In the genomic region with DNA sequence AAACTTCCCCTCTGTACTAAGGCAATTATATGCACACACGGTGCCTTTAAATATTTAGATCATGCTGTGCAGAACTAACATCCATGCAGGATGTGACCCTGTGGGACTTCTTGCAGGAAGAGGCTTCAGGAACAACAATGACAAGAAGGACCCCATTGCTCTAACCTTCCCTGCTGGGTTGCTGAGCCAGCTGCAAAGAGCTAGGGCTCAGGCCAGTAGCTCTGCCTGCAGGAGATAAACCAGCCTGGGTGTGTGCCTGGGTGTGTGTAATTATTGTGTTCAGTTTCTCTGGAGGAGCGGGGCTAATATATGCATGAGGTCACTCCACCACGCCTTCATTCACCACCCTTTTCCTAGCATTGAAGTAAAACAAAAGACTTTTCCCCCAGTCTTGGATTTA, we compare ENCODE assay signal across 8 mouse cellular contexts. TPM values are rescaled to one million over a fixed set of nuclear protein-coding genes. Genes with fewer than 3 reads are reported as not detected.
DNase-seq lines count a peak whose midpoint lies in the region; ATAC-seq and TF ChIP-seq lines count a peak whose summit lies in the region.
"Had no signal": no experiment of that assay in that cellular context is flagged by ENCODE, and none has a peak within 500 bp of the region (broad histone marks: within the 10 kb centered on the region; RNA-seq: fewer than 3 reads in every experiment).

No protein-coding gene starts in this region.

- no peak overlapping the region for H3K4me3 ChIP-seq in lung, embryonic 15.5 days
- no peak overlapping the region for H3K4me3 ChIP-seq in heart, embryonic 14.5 days (ENCODE audit: control insufficient read depth in 1 of 2, insufficient read depth in 1 of 2, low read depth in 1 of 2, low read length in 2 of 2)
- no peak overlapping the region for H3K4me3 ChIP-seq in liver, embryonic 14.5 days (ENCODE audit: insufficient read depth in 1 of 2, low read depth in 2 of 2, low read length in 2 of 2)
- no peak overlapping the region for H3K4me3 ChIP-seq in stomach, embryonic 16.5 days (replicated peaks; ENCODE audit: low read length)

- TF ChIP-seq CTCF in liver, embryonic 14.5 days (IDR thresholded peaks at IDR 0.05; ENCODE audit: low read depth) = no peak

- H3K27me3 ChIP-seq in lung, embryonic 15.5 days = no peaks in the 10 kb centered on the region
- H3K27me3 ChIP-seq in heart, embryonic 14.5 days (ENCODE audit: control insufficient read depth, insufficient read depth, low read length) = no peaks in the 10 kb centered on the region
- no peaks in the 10 kb centered on the region for H3K27me3 ChIP-seq in liver, embryonic 14.5 days (ENCODE audit: control insufficient read depth, insufficient read depth, low read length)
- no peaks in the 10 kb centered on the region for H3K27me3 ChIP-seq in stomach, embryonic 16.5 days (ENCODE audit: control insufficient read depth, insufficient read depth, low read length)

- 0 out of 2 replicates have a peak, but pooled peaks have one; percentile 35 for ATAC-seq in lung, embryonic 15.5 days (ENCODE audit: borderline replicate concordance, extremely low read depth, low FRiP score, low TSS enrichment)
- ATAC-seq in heart, embryonic 14.5 days (ENCODE audit: insufficient number of reproducible peaks, insufficient read depth, low FRiP score, low read depth) = peak; percentile 56; the same call in 1 of the 2 replicates
- ATAC-seq in liver, embryonic 14.5 days (ENCODE audit: insufficient read depth) = peak; percentile 37; the same call in 1 of the 2 replicates
- peak; percentile 60; the same call in 1 of the 2 replicates for ATAC-seq in stomach, embryonic 16.5 days (ENCODE audit: insufficient read depth, low FRiP score)

- H3K9me3 ChIP-seq in lung, embryonic 15.5 days = no peaks in the 10 kb centered on the region
- H3K9me3 ChIP-seq in heart, embryonic 14.5 days (ENCODE audit: control insufficient read depth, low read length) = no peaks in the 10 kb centered on the region
- no peaks in the 10 kb centered on the region for H3K9me3 ChIP-seq in liver, embryonic 14.5 days (ENCODE audit: control insufficient read depth, low read length)
- H3K9me3 ChIP-seq in stomach, embryonic 16.5 days (replicated peaks; ENCODE audit: control insufficient read depth, low read length) = no peaks in the 10 kb centered on the region

- H3K4me1 ChIP-seq in lung, embryonic 15.5 days = 0 out of 2 replicates have a peak, but pooled peaks cover 6% of the 10 kb centered on the region
- H3K4me1 ChIP-seq in heart, embryonic 14.5 days (ENCODE audit: control insufficient read depth in 2 of 2, insufficient read depth in 2 of 2, low read length in 2 of 2) = no peaks in the 10 kb centered on the region
- H3K4me1 ChIP-seq in liver, embryonic 14.5 days (replicated peaks; ENCODE audit: control insufficient read depth in 2 of 2, insufficient read depth in 2 of 2, low read length in 1 of 2) = no peaks in the 10 kb centered on the region
- no peaks in the 10 kb centered on the region for H3K4me1 ChIP-seq in stomach, embryonic 16.5 days (ENCODE audit: control insufficient read depth, insufficient read depth, low read length)

- TF ChIP-seq EP300 in liver, embryonic 14.5 days (IDR thresholded peaks at IDR 0.05; ENCODE audit: low read depth) = no peak

- H3K27ac ChIP-seq in lung, embryonic 15.5 days = no peak overlapping the region
- 0 out of 4 replicates have a peak overlapping the region, but pooled peaks of 1 of the 2 experiments have one; percentile 20 for H3K27ac ChIP-seq in heart, embryonic 14.5 days (replicated peaks in 1 of 2; ENCODE audit: control insufficient read depth in 1 of 2, insufficient read depth in 1 of 2, low read depth in 2 of 2, low read length in 2 of 2)
- no peak overlapping the region for H3K27ac ChIP-seq in liver, embryonic 14.5 days
- H3K27ac ChIP-seq in stomach, embryonic 16.5 days (ENCODE audit: low read length) = no peak overlapping the region

- no peak overlapping the region for H3K4me2 ChIP-seq in lung, embryonic 15.5 days
- H3K4me2 ChIP-seq in heart, embryonic 14.5 days (ENCODE audit: low read length) = no peak overlapping the region
- no peak overlapping the region for H3K4me2 ChIP-seq in liver, embryonic 14.5 days (ENCODE audit: low read depth)
- no peak overlapping the region for H3K4me2 ChIP-seq in stomach, embryonic 16.5 days (ENCODE audit: low read depth, low read length)

- no peak overlapping the region for H3K9ac ChIP-seq in lung, embryonic 15.5 days
- H3K9ac ChIP-seq in heart, embryonic 14.5 days (ENCODE audit: low read length) = no peak overlapping the region
- H3K9ac ChIP-seq in liver, embryonic 14.5 days (replicated peaks) = no peak overlapping the region
- H3K9ac ChIP-seq in stomach, embryonic 16.5 days (ENCODE audit: low read length) = no peak overlapping the region

- WGBS in lung, embryonic 15.5 days = 52% methylated on average over 3 of the region's 3 CpGs
- 40% methylated on average over 3 of the region's 3 CpGs for WGBS in heart, embryonic 14.5 days
- WGBS in liver, embryonic 14.5 days (ENCODE audit: insufficient replicate concordance) = 41% methylated on average over 3 of the region's 3 CpGs
- 33% methylated on average over 3 of the region's 3 CpGs for WGBS in stomach, embryonic 16.5 days

- no peak for DNase-seq in lung, postnatal 14 days
- no peak for DNase-seq in liver, embryonic 14.5 days (ENCODE audit: low read depth in 3 of 3, low spot score in 3 of 3)
- no peak for DNase-seq in right cerebral cortex, postnatal 36 days (ENCODE audit: low spot score in 2 of 2)
- DNase-seq in thymus, adult 18-20 months = no peak

- H3K36me3 ChIP-seq in lung, embryonic 15.5 days = no peaks in the 10 kb centered on the region
- no peaks in the 10 kb centered on the region for H3K36me3 ChIP-seq in heart, embryonic 14.5 days (ENCODE audit: control insufficient read depth, insufficient read depth, low read length)
- H3K36me3 ChIP-seq in liver, embryonic 14.5 days (replicated peaks; ENCODE audit: control insufficient read depth, insufficient read depth, low read depth) = no peaks in the 10 kb centered on the region
- H3K36me3 ChIP-seq in stomach, embryonic 16.5 days (ENCODE audit: control insufficient read depth, insufficient read depth, low read length) = no peaks in the 10 kb centered on the region

RNA-seq across cellular contexts. Expression of a gene that starts 51.8 kb away (rescaled TPM):
- polyA plus RNA-seq in lung, embryonic 15.5 days (2015; fragmentation: Nextera tagmentation; extraction: Ambion mirVana) = 1.7 and 2.2 TPM in 2 replicates
- 0.58 and 0.62 TPM in 2 replicates for polyA plus RNA-seq in heart, embryonic 14.5 days (2014; fragmentation: Nextera tagmentation; extraction: Ambion mirVana)
- polyA plus RNA-seq in liver, embryonic 14.5 days (2012; rRNA removed) = 2.5 and 3.8 TPM in 2 replicates
- 9.8 and 12.4 TPM in 2 replicates for polyA plus RNA-seq in liver, embryonic 14.5 days (2014; fragmentation: Nextera tagmentation; extraction: Ambion mirVana)
- polyA plus RNA-seq in stomach, embryonic 16.5 days (2015; fragmentation: Nextera tagmentation; extraction: Ambion mirVana) = 14.3 and 15.9 TPM in 2 replicates
- polyA plus RNA-seq: testis, adult 2 months had no signal
